Mouse (Mus musculus): ENCODE data around the gene Rbfox2. TPM values are rescaled to one million over a fixed set of nuclear protein-coding genes. Genes with fewer than 3 reads are reported as not detected.

Rbfox2 gene
- 67.8 and 72.2 TPM in 2 replicates for polyA plus RNA-seq (2014; fragmentation: Nextera tagmentation; extraction: Ambion mirVana)

DNA sequence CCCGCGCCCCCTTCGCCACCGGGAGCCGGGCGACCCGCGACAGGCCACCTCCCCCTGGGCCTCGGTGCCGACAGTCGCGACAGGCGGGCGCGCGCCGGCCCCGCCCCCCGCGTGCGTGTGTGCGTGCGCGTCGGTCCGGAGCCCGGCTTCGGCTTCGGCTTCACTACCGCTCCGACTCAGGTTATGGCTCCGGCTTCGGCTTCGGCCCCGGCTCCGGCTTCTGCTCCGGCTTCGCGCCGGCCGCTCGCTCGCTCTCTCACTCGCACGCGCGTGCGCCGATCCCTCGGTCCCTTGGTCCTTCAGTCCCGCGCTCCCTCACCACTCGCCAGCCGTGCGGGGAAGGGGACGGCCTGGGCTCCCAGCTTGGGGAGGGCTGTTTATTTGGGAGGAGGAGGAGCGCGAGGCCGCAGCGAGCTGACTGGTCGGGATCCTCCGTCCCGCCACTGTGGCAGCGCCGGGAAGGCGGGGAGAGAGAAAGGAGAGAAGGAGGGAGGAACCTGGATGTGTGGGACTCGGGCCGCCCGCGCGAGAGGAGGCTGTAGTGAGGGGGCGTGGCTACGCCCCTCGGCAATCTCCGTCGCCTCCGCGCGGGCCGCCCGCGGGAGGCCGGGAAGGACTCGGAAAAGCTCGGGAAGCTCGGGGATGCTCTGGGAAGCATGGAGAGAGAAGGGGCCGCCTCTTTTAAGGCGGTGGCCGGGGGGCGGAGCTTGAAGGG is at the start of gene Rbfox2:
Gene Rbfox2, minus strand, starts transcription at position 458 of the 715 bp plus-strand sequence.
- H3K9me3 ChIP-seq (ENCODE audit: control insufficient read depth, low read length) = no peaks in the 10 kb centered on the region
- peak within 1 kb of the TSS; percentile 91 for H3K9ac ChIP-seq (ENCODE audit: low read length)
- DNase-seq (ENCODE audit: low spot score) = peak; percentile 97
- peak within 1 kb of the TSS; percentile 70 for H3K4me2 ChIP-seq (ENCODE audit: low read length)
- ATAC-seq (replicated peaks; ENCODE audit: low FRiP score, low TSS enrichment, low read depth) = peak; percentile 96
- H3K4me1 ChIP-seq (replicated peaks; ENCODE audit: control insufficient read depth, insufficient read depth, low read length) = peaks cover 11% of the 10 kb centered on the region
- 0 out of 2 replicates have a peak, but pooled peaks cover under 1% of the 10 kb centered on the region for H3K36me3 ChIP-seq (ENCODE audit: control insufficient read depth, insufficient read depth, low read length)
- H3K27me3 ChIP-seq (replicated peaks; ENCODE audit: control insufficient read depth, insufficient read depth, low read length) = no peaks in the 10 kb centered on the region
- peak within 1 kb of the TSS; percentile 79 for H3K4me3 ChIP-seq (ENCODE audit: low read depth, low read length)
- H3K27ac ChIP-seq (ENCODE audit: low read depth) = peak within 1 kb of the TSS; percentile 99
- under 1% methylated on average over 73 of the region's 90 CpGs for WGBS

DNA sequence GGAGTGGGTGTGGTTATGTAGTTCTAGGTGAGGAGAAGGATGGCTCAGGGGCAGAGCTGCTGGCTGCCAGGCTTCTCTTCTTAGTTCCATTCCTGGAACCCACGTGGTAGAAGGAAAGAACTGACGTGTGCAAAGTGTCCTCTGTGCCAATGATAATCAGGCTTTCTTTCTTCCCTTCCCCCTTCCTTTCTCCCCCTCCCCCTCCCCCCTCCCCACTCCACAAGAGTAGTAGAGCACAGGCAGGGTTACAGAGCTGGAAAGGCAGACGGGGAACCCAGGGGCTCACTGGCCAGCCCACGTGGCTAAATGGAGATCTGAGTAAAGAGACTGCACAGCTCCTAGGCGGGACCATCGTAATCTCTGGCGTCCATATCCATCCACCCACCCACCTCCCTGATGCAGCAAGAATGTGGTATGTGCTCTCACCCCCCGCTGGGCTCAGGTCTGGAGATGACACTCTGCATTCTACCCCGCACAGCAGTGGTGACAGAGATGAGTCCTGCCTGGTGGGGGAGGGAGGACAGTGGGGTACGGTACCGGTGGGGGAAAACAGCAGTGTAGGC is 49.5 kb upstream of the Rbfox2 start:
- Histone ChIP-seq H3K27me3 (replicated peaks; ENCODE audit: control insufficient read depth, insufficient read depth, low read length) (no peaks in the 10 kb centered on the region), H3K9ac (ENCODE audit: low read length) (no peak overlapping the region), H3K9me3 (ENCODE audit: control insufficient read depth, low read length) (no peaks in the 10 kb centered on the region), H3K27ac (ENCODE audit: low read depth) (no peak overlapping the region), H3K4me1 (replicated peaks; ENCODE audit: control insufficient read depth, insufficient read depth, low read length) (peaks cover 22% of the 10 kb centered on the region), H3K36me3 (ENCODE audit: control insufficient read depth, insufficient read depth, low read length) (no peaks in the 10 kb centered on the region), H3K4me2 (ENCODE audit: low read length) (peak overlapping the region; percentile 26), H3K4me3 (ENCODE audit: low read depth, low read length) (no peak overlapping the region)
- ATAC-seq (replicated peaks; ENCODE audit: low FRiP score, low TSS enrichment, low read depth) (no peak), DNase-seq (ENCODE audit: low spot score) (no peak)
- WGBS = 13% methylated on average over 11 of the region's 11 CpGs

DNA sequence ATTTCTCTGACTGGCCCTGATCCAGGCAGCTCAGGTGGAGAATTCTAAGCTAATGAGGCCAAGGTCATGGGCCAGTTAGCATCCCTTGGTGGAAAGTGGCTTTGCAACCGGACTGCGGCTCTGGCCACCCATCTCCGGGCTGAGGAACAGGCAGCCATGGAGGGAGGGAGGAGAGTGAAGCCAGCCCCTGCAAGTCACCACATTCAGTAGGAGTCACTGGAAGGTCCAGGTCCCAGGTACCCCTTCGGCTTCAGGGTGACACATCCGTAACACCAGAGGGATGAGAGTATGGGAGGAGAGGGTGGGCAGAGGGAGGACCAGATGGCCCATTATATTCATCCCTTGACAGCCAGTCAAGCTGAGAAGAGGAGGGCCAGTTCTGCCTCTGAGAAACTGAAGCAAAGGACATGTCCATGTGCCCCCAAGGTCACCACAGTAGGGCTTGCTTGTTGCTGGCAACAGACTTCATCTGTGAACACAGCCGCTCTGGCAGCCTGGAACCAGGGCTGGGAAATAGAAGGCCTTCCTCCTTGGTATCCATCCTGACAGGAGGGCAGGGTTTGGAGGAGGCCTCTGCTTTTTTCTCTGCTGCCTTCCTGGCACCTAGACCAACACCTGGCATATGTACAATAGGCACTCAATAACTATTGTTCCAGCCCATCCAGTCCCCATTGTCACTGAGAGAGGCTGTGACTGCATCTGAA is 48.2 kb upstream of the Rbfox2 start:
- Histone ChIP-seq H3K9me3 (ENCODE audit: control insufficient read depth, low read length) (no peaks in the 10 kb centered on the region), H3K27ac (ENCODE audit: low read depth) (no peak overlapping the region), H3K4me3 (ENCODE audit: low read depth, low read length) (no peak overlapping the region), H3K4me1 (replicated peaks; ENCODE audit: control insufficient read depth, insufficient read depth, low read length) (peaks cover 22% of the 10 kb centered on the region), H3K27me3 (replicated peaks; ENCODE audit: control insufficient read depth, insufficient read depth, low read length) (no peaks in the 10 kb centered on the region), H3K4me2 (ENCODE audit: low read length) (no peak overlapping the region), H3K36me3 (ENCODE audit: control insufficient read depth, insufficient read depth, low read length) (no peaks in the 10 kb centered on the region), H3K9ac (ENCODE audit: low read length) (no peak overlapping the region)
- ATAC-seq (replicated peaks; ENCODE audit: low FRiP score, low TSS enrichment, low read depth) (no peak), DNase-seq (ENCODE audit: low spot score) (no peak)
- 84% methylated on average over 6 of the region's 6 CpGs for WGBS

DNA sequence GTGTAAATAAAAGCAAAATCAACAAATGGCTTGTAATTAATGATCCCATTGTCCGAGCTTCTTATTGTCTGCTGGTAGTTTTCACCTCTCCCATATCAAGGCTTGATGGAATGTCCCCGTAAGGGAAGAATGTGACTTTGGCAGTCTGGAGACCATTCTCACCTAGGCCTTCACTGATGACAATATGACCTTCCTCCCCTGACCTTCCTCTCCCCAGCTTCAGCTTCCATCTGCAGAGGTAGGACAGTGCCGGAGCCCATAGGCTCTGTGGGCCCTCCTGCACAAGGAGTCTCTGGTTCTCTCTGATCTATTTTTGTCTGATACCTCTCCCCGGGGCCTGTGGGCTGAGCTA is 47.7 kb upstream of the Rbfox2 start:
- DNase-seq (ENCODE audit: low spot score) = no peak
- 67% methylated on average over 4 of the region's 4 CpGs for WGBS
- Histone ChIP-seq H3K4me2 (ENCODE audit: low read length) (no peak overlapping the region), H3K36me3 (ENCODE audit: control insufficient read depth, insufficient read depth, low read length) (no peaks in the 10 kb centered on the region), H3K4me3 (ENCODE audit: low read depth, low read length) (no peak overlapping the region), H3K9ac (ENCODE audit: low read length) (no peak overlapping the region), H3K27ac (ENCODE audit: low read depth) (no peak overlapping the region), H3K9me3 (ENCODE audit: control insufficient read depth, low read length) (no peaks in the 10 kb centered on the region), H3K27me3 (replicated peaks; ENCODE audit: control insufficient read depth, insufficient read depth, low read length) (no peaks in the 10 kb centered on the region), H3K4me1 (replicated peaks; ENCODE audit: control insufficient read depth, insufficient read depth, low read length) (peaks cover 20% of the 10 kb centered on the region)
- no peak for ATAC-seq (replicated peaks; ENCODE audit: low FRiP score, low TSS enrichment, low read depth)

DNA sequence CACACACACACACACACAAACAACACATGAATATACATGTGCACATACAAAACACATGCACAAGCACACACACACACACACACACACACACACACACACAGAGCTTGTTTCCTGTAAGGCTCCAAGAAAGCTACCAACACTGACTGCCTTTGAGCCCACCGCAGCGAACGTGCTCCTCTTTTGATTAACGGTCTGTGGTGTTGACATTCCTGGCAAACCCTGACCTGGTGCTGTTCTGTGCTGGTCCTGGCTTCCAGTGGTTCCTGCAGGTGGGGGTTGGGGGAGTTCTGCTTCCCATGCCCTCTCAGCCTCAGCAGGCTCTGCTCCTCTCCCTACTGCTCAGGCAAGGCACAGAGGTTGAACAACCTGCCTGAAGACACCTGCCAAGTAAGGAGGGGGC is 47.0 kb upstream of the Rbfox2 start:
- Histone ChIP-seq H3K27me3 (replicated peaks; ENCODE audit: control insufficient read depth, insufficient read depth, low read length) (no peaks in the 10 kb centered on the region), H3K4me1 (replicated peaks; ENCODE audit: control insufficient read depth, insufficient read depth, low read length) (peaks cover 19% of the 10 kb centered on the region), H3K9ac (ENCODE audit: low read length) (no peak overlapping the region), H3K36me3 (ENCODE audit: control insufficient read depth, insufficient read depth, low read length) (no peaks in the 10 kb centered on the region), H3K4me3 (ENCODE audit: low read depth, low read length) (no peak overlapping the region), H3K9me3 (ENCODE audit: control insufficient read depth, low read length) (no peaks in the 10 kb centered on the region), H3K4me2 (ENCODE audit: low read length) (no peak overlapping the region), H3K27ac (ENCODE audit: low read depth) (no peak overlapping the region)
- DNase-seq (ENCODE audit: low spot score) (no peak), ATAC-seq (replicated peaks; ENCODE audit: low FRiP score, low TSS enrichment, low read depth) (no peak)
- WGBS = 18% methylated on average over 4 of the region's 4 CpGs

DNA sequence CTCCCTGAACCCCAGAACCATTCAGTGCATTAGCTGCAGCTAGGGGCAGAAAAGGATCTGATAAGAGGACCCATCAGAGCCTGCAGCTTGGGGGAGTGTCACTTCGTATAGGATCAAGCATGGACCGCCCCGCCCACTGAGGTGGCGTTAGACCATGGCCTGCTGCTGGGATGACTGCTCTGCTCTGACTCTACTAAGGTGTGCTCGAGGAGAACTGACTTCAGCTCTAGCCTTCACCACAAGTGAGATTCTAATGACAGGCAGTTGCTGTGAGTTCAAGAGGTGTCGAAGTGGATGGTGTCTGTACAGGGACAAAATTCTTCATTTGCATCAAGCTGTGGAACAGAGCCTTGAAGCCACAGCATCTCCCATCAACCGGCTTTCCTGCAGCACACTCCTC is 46.1 kb upstream of the Rbfox2 start:
- ATAC-seq (replicated peaks; ENCODE audit: low FRiP score, low TSS enrichment, low read depth) = no peak

DNA sequence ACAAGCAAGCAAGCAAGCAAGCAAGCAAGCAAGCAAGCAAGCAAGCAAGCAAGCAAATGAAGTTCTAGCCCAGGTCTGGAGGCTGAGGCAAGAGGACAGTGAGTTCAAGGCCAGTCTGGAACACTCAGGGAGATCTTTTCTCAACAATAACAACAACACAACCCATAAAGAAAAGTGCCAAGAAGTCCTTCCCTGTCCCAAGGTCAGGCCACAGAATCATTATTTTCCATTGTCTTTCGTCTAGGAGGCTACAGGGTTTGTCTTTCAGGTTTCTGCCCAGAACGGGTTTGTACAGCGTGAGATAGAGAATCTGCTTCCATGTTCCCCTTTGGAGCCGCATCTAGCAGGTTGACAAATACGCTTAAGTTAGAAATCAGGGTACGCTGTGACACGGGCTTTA is 43.3 kb upstream of the Rbfox2 start:
- H3K4me2 ChIP-seq (ENCODE audit: low read length) = no peak overlapping the region
- no peak for ATAC-seq (replicated peaks; ENCODE audit: low FRiP score, low TSS enrichment, low read depth)
- peaks cover 1% of the 10 kb centered on the region for H3K4me1 ChIP-seq (replicated peaks; ENCODE audit: control insufficient read depth, insufficient read depth, low read length)
- H3K9ac ChIP-seq (ENCODE audit: low read length) = no peak overlapping the region
- H3K4me3 ChIP-seq (ENCODE audit: low read depth, low read length) = no peak overlapping the region
- H3K36me3 ChIP-seq (ENCODE audit: control insufficient read depth, insufficient read depth, low read length) = no peaks in the 10 kb centered on the region
- no peaks in the 10 kb centered on the region for H3K27me3 ChIP-seq (replicated peaks; ENCODE audit: control insufficient read depth, insufficient read depth, low read length)
- no peak for DNase-seq (ENCODE audit: low spot score)
- no peaks in the 10 kb centered on the region for H3K9me3 ChIP-seq (ENCODE audit: control insufficient read depth, low read length)
- no peak overlapping the region for H3K27ac ChIP-seq (ENCODE audit: low read depth)
- 84% methylated on average over 7 of the region's 7 CpGs for WGBS

More for the DNA sequence above, 46.1 kb upstream of the Rbfox2 start:
- Histone ChIP-seq H3K9ac (ENCODE audit: low read length) (no peak overlapping the region), H3K4me2 (ENCODE audit: low read length) (no peak overlapping the region), H3K4me3 (ENCODE audit: low read depth, low read length) (no peak overlapping the region), H3K27me3 (replicated peaks; ENCODE audit: control insufficient read depth, insufficient read depth, low read length) (no peaks in the 10 kb centered on the region), H3K27ac (ENCODE audit: low read depth) (no peak overlapping the region), H3K9me3 (ENCODE audit: control insufficient read depth, low read length) (no peaks in the 10 kb centered on the region), H3K4me1 (replicated peaks; ENCODE audit: control insufficient read depth, insufficient read depth, low read length) (peaks cover 13% of the 10 kb centered on the region), H3K36me3 (ENCODE audit: control insufficient read depth, insufficient read depth, low read length) (no peaks in the 10 kb centered on the region)
- DNase-seq (ENCODE audit: low spot score) = no peak
- 60% methylated on average over 7 of the region's 7 CpGs for WGBS

DNA sequence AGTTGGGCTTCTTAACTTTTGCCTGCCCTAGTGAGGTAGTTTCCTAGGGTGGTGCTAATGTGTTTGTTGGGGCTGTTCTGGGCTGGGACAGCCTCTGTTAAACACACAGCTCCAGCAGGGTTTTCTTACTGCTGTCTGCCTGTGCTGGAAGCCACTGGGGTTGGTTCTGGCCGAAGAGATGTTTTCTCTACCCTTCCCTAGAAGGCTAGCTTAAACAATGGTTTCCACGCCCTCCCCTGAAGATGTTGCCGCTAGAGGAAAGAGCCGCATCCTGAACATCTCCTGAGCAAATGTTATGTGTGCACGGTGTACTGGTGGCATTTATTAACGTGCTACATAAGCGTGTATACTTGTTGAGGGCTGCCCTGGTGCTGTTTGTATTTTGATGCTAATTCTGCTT is 41.3 kb upstream of the Rbfox2 start:
- no peak for ATAC-seq (replicated peaks; ENCODE audit: low FRiP score, low TSS enrichment, low read depth)

More for the DNA sequence above, 41.3 kb upstream of the Rbfox2 start:
- Histone ChIP-seq H3K9ac (ENCODE audit: low read length) (no peak overlapping the region), H3K4me1 (replicated peaks; ENCODE audit: control insufficient read depth, insufficient read depth, low read length) (peaks cover 20% of the 10 kb centered on the region), H3K9me3 (ENCODE audit: control insufficient read depth, low read length) (no peaks in the 10 kb centered on the region), H3K36me3 (ENCODE audit: control insufficient read depth, insufficient read depth, low read length) (no peaks in the 10 kb centered on the region), H3K4me2 (ENCODE audit: low read length) (no peak overlapping the region), H3K4me3 (ENCODE audit: low read depth, low read length) (no peak overlapping the region), H3K27me3 (replicated peaks; ENCODE audit: control insufficient read depth, insufficient read depth, low read length) (no peaks in the 10 kb centered on the region), H3K27ac (ENCODE audit: low read depth) (no peak overlapping the region)
- 82% methylated on average over 7 of the region's 7 CpGs for WGBS
- no peak for DNase-seq (ENCODE audit: low spot score)
